Mouse (Mus musculus): ENCODE measurements around the gene Saxo1.

The Saxo1 gene

DNA sequence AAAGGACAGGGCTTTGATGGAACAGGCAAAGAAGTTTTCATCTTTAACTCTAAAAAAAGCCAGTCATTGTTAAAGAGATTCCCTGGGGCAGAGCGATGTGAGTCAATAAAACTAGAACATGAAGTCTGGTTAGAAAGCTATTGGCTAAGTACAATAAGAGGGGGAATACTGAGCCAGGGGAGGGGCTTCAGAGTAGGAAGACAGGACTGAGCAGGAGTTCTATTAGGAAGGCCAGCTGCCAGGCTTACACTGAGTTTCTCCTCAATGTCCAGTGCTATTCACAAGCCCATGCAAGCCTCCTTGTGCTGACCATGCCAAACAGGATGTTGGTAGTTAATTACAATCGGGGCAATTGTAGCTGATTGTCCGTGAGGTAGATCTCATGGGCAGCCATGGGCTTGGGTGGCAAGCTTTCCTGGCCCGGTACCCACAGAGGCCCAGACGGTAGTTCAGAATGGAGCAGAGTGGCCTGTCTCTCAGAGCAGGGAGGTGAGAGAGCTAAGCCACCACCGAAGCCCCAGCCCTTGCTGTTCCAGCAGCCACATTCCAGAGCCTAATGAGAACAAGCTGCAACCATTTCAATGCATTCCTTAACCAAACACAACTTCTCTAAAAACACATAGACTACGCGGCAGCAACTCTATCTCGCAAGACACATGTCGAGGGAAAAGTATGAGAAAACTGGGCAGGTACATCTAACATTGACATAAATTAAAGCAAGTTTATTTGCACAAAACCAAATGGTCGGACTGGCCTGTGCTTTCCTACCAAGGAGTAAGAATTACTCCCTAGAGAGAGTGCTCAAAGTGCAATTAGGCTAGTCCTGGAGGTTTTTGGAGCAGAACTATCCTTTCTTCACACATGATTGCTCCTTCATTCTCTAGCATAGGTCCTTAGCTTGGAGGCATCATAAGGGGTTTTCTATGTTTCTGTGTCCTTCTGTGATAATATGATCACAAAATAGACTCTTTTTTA is 30.7 kb downstream of the Saxo1 start:
- DNase-seq (ENCODE audit: low spot score) = no peak

DNA sequence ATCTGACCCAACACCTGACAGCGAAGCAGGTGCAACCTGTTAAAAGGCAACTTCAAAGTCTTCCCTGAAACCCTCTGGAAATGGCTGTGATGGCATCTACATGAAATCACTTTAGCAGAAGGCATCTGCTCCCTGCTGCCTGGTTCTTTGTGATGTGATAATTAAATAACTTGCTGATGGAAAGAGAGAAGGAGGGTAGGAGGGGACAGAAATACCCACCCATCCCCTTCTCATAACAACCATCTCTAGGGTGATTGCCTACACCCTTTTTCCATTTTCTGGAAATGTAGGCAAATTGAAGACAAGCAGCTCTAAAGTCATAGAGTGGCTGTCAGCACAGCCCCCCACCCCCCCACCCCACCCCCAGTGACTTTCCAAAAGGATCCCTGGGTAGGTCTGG is 33.6 kb downstream of the Saxo1 start:
- no peak for DNase-seq (ENCODE audit: low spot score)

DNA sequence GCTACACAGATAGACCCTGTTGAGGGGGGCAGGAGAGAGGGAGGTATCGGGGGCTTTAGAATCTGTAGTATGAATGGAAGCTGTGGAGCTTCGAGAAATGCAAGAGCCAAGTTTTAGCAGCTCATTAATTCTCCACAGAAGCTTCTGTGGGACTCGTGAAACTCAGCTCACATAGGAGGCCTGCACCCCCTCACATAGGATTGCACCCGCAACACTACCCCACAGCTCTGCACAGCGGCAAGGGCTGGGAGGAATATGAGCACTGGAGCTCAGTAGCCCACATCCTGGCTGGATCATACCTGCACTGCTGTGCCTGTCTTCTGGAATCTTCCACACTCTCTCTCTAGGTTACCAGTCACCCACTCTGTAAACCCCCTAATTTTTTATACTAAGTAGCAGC is 34.4 kb downstream of the Saxo1 start:
- no peak for DNase-seq (ENCODE audit: low spot score)

DNA sequence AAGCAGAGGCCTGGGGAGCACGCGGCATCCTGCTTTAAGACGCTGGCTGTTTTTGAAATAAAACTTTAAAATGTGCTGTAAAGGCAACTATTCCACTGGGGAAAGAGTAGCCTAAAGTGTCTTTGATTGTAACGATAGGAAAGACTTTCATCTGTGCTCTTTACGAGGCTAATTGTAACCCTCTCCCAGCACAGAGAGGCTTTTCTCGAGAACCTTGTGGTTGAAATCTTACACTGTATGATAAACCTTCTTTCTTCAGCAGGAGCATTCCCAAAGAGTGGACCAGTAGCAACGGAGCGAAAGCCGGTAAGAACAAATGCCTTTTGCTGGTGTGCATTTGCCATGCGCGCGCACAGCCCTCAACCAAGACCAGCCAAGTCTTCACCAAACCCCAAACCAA is 37.4 kb downstream of the Saxo1 start:
- DNase-seq (ENCODE audit: low spot score) = no peak

DNA sequence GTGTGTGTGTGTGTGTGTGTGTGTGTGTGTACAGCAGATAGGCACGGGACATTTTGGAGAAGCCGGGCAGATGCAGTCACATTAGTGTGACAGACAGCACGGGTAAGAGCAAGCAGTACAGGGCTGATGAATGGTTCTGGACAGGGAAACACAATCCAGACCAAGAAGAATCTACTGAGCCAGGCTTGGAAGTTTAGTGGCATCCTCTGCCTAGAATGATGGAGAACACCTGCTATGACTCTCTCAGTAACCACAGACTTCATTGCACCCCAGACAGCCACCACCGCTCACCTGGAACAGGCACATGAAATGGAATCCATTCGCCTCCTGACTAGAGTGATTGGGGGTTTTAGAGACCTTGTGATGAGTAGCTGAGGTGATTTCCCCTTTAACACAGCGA is 38.2 kb downstream of the Saxo1 start:
- DNase-seq (ENCODE audit: low spot score) = no peak

DNA sequence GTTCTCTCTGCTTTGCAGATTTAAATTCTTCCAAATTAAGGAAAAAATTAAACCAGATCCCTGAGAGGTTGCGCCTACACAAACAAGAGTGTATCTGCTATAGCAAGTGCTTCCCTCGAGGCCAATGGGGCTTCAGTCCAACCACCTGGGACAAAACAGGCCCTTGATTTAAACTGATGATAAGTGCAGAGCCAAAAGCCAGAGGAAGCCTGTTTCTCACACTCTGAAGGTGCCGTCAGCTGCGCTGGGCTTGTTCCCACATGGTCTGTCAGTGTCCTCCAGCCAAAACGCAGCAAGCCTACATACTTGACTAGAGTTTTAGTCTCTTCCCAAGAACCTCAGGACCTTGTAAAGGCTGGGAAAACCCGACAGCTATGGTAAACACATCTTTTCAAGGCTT is 53.5 kb downstream of the Saxo1 start:
- no peak for DNase-seq (ENCODE audit: low spot score)

DNA sequence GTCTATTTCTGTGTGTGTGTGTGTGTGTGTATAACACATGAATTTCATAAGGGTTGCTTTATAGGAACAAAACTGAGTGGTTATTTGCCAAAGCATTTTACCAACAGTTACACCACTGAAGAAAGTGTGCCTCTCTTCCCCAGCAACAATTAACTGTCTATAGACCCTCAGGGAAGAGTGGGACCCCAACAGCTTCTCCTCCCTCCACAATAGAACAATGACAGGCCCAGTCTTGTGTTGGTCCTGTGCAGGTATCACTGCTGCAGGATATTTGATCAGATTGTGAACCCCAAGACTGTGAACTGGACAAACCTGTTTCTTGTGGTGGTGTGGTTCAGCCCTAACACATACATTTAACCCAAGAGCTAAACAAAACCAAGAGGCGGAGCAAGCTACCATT is 58.6 kb downstream of the Saxo1 start:
- DNase-seq (ENCODE audit: low spot score) = no peak

DNA sequence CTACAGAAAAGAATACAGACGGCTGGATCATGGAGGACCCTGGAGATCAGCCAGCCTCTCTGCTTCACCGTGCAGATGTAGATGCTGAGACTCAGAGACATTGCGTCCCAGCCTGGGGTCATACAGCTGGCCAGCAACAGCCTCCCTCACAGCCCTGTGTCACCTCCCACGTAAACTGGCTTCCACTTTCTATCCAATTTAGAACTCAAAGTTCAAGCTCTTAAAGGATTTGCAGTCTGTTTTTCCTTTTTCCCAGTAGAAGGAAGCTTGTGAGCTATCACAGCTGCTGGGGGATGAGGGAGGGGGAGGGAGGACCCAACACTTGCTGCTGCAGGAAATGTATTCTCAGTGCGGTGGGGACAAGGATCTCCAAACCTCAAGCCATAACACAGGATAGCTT is 59.4 kb downstream of the Saxo1 start:
- DNase-seq (ENCODE audit: low spot score) = no peak

DNA sequence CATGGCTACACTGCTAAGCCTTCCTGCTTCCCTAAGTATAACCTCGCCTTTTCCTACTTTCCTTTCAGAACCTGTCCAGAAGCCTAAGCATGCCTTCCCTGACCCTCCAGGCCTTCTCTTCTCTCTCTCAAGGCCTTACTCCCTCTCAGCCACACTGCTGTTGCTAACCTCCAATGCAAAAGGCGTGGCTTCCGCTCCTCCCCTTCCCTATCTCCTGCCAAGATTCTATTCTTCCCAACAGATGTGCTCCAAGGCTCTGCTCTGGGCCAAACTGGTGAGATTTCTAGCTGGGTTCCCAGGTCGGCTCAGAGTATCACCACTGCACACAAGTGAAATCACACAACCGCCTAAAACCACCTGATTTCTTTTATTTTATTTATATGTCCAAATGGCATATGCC is 69.0 kb downstream of the Saxo1 start:
- DNase-seq (ENCODE audit: low spot score) = no peak

DNA sequence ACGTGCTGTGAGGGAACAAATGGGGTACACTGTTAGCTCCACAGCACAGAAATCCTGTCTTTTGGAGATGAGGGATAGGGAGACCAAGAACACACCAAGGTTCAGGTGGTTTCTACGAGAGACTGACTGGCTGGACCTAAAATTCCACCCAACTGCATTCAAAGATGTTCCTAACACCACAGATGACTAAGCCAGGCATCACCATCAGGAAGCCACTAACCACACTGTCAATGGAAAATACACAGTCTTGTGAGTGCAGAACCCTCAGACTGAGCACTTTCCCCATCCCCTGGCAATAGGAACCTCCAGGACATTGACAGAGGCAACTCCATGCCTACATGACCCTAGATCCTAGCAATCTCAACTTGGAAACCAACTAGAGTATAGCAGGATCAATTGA is 71.2 kb downstream of the Saxo1 start:
- DNase-seq (ENCODE audit: low spot score) = no peak

DNA sequence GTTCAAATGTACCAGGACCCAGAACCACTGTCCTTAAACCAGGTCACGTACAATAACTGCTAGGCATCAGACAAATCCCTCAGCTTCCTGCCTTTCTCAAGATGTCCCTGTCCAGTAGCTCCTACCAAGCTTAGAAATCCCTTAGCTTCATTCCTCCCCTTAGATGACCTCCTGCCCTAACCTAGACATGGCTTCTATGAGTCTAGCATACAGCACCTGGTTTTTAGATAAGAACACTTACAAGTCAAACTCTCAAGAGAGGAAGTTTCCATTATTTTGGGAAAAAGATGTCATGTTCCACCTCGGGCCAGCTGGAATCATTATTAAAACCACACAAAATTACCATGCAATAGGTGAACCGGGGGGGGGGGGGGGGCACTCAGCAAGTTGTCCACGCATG is 71.6 kb downstream of the Saxo1 start:
- DNase-seq (ENCODE audit: low spot score) = no peak

DNA sequence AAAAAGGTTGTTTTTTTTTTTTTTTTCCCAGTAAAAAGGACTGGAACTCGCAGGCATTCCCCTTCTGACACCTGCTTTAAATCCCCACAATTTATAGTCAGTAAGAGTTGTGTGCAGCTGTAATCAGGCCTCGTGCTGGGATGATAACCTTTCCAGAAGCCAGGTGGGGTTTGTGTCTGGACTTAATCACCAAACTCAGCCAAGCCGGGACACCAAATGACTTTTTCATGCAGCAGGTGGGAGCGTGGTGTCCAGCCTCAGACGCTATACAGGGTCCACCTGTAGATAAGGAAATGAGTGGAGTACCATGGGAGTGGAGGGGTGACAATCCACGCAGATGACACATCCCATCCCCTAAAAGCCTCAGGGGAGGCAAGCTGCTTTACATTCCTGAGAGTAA is 73.1 kb downstream of the Saxo1 start:
- no peak for DNase-seq (ENCODE audit: low spot score)

DNA sequence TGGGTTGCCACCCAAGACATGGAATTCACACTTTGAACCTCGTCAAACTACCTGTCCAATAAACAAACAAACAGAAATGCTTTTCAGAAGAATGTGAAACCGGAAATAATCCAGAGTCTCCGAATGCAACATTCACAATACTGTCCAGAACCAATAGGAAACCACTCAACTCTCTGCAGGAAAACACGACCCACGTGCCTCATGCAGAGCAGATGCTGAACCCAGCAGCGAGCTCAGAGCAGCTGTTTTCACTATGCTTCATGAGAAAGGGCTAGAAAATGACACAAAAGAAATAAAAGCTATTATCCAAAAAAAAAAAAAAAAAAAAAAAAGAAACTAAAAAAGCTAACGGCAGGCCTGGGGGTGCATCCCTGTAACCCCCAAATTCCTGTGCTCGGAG is 74.4 kb downstream of the Saxo1 start:
- no peak for DNase-seq (ENCODE audit: low spot score)

DNA sequence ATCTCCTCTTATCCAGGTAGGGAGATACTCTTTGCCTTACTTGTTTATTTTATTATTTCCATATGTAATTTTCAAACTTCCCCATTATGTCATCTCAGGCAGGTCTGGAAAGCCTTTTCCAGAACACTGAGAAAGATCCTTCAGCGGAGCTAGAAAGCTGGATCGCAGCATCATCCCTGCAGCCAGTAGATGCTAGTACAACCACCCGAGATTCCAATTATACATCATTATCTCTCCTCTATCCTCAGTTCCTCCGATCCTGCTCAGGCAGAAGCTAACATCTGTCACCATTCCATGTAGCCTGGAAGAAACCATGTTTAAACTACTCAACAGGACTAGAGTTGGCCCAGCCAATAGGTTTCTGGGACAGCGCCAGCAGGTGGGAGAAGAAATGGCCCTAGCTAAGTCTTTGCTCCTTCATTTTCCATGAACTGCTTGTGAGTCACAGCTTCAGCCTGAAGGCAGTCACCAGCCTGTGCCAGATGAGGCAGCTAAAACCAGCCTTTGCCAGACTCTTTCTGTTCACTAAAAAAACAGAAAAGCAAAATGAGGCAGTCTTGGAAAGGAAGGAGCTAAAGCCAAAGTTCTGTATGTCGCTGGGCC is 75.0 kb downstream of the Saxo1 start:
- DNase-seq (ENCODE audit: low spot score) = no peak

DNA sequence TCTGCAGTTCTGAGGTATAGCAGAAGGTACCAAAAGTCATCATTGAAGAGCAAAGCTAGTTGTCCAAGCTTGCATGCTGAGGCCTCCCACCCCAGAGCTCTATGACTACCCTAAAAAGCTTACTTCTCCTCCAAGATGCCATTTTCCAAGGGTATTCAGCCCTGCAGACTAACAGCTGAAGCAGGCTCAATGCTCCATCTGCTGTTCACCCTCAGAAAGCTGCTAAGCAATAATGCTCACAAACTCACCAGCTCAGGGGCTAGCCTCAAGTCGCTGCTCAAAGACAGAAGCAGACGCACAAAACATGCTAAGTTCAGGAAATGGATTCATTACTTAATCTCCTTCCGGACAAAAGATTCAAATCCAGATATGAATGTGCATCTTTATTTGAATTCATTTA is 77.2 kb downstream of the Saxo1 start:
- no peak for DNase-seq (ENCODE audit: low spot score)

DNA sequence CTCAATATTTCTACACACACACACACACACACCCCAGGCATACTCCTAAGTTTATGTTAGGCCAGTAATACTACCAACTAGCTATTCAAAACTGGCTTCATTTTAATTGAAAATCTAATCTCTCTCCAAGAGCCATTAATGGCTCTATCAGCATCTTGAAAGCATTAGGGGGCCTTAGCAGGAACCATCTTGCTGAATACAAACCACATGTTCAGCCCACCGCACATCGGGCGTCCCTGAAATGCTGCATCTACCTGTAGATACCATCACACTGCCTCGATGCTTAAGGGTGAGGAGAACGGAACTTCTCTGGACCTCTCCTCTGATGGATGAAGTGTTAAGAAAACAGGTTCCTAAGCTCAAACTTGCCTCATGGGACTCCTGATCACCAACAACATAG is 93.3 kb downstream of the Saxo1 start:
- no peak for DNase-seq (ENCODE audit: low spot score)

DNA sequence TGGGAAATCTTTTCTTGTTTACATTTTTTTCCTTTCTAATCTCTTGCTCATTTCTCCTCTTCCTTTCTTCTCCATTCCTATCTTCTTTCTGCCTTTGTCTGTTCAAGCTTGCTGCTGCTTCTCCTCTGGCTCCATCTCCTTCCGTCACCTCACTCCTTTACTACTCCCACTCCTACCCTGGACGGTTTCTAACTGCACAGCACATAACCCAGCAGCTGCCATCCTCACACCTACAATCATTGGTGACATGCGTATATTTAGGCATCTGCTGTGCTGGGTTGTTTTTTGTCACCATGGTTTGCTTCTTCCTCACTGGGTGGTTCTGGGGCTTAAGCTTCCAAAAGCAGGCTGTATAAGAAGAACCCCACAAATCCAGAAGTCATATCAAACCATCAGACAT is 107.7 kb downstream of the Saxo1 start:
- DNase-seq (ENCODE audit: low spot score) = no peak

DNA sequence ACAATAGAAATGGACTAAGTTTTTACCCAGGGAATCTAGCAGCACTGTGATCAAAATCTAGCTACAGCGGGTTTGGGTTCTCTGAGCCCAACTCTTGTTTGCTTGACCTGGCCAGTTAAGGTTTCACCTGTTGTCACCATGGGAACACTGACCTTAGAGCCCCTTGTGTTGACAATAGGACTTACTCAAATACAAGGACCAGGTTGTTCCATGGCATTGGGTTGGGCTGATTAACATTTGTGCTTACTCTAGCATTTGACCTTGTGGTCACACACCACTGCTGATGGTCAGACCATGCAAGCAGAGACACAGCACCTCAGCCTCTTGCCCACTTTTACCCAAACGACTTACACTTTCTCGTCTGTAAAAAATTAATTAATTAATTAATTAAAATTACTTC is 121.8 kb downstream of the Saxo1 start:
- DNase-seq (ENCODE audit: low spot score) = no peak

DNA sequence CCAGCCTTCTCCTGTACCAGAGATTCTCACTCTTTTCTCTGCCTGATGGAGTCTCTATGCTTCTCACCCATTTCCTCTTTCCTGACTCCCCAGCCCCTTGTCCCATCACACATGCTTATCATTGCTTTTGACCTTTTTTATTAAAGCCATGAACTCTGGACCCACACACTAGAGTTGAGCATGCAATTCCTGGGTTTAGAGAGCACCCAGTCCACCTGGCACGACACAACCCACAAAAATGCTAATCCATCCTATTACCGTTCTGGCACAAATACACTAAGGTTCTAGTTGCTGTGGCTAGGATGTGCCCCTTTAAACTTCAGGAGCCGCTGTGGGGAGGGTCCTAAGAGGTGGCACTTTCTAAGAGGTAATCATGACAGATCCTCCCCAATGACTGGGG is 122.5 kb downstream of the Saxo1 start:
- DNase-seq (ENCODE audit: low spot score) = no peak

DNA sequence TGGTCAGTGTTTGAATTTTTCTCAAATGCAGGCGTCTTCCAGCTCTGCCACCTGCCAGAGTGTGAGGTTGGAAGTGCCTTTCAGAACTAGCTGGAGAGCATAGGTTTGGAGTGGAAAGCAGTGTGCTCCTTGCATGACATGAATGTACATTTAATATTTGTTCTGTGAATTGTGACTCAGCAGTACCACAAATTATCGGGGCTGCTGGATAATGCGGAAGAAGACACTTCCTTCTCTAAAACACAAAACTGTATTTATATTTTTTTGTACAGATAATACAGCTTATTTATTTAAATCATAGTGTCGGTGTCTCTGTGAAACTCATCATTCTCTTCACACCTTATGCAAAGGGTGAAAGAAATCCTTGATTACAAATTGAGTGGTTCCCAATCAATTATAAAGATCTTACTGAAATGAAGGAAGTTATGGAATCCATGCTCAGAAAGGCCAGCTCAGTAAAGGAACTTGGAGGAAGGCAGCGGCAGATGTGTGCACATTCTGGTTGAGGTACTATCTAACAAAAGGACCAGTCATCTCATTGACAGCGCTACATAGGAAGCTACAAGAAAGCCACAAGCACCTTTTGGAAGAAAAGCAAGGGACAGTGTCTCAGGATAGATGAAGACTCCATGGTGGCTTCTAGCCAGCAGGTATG is 129.9 kb downstream of the Saxo1 start:
- DNase-seq (ENCODE audit: low spot score) = no peak

DNA sequence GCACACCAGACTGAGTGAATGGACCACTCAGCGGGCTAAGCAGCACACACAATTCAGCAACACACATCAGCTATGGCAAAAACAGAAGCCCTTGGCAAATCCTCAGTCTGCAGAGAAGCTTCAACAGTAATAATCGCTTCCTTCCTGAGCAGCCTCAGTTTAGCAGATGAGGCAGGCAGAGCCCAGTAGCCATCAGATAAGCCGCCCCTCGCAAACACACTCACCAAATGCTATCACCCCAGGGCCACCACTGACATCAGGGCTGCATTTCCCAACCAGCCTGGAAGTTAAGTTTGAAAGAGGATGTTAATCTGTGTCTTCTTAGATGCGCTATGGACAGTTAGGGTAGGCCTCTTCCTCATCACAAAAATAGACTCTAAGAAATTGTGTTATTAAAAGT is 130.8 kb downstream of the Saxo1 start:
- no peak for DNase-seq (ENCODE audit: low spot score)

DNA sequence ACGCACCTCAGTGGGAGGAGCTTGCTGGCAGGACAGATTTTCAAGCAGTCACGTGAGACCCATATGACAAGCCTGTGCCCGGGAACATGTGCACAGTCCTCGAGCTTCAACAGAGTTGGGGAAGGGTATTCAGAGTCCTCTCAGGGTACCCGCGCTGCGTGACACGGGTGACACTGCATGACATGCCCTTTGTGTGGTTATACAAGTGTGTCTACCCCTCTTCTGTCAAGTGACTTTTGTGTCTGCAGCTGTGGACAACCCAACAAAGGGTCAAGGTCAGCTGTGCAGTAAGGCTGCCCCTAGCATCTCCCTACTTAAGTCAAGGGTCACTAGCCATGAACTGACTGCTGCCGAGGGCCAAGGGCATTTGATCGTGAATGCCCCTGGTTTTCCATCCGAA is 131.6 kb downstream of the Saxo1 start:
- no peak for DNase-seq (ENCODE audit: low spot score)

DNA sequence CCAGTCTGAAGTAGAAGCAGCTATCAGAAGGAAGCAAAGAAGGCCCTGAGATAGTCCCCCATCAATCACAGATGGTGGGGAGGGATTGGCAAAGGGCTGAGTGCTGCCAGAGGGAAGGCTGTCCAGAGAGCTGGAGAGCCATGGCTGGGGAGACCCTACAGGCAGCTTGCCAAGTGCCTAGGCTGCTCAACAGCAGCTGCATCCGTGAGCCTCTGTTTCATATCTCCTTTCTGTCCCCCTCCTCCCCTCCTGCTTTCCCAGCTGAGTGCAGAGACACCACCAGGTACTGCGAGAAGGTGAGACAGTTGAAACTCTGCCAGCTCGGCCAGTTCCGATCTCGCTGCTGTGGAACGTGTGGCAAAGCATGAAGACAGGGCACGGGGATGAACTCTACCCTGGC is 132.5 kb downstream of the Saxo1 start:
- DNase-seq (ENCODE audit: low spot score) = no peak

Data from c-Kit-positive CD71-positive TER-119-positive erythroid progenitor cells, embryonic 14.5 days (primary cell).